Mouse (Mus musculus) lung, postnatal 4 days (tissue): ENCODE measurements at regions not wholly inside any gene's neighbourhood (a gene's known extent, or its start where the extent isn't known, plus 50 kb on each side); places are given as distances from the start of the nearest gene placed in this dataset.

Experiments used
- DNase-seq, 2 experiments: peaks; one replicate each; pipeline ENCODE4 v3.0.0; 2021

GRCm38 (mm10) chr16:27507212-27507611, 118.5 kb downstream of the Ccdc50 start:
- DNase-seq = no peak

- DNase-seq = peak in 1 of 2 experiments; percentile 19
These were observed 135.0 kb downstream of the Ccdc50 start for GRCm38 (mm10) chr16:27523527-27524121.

- no peak for DNase-seq
These were observed 138.0 kb downstream of the Ccdc50 start for GRCm38 (mm10) chr16:27526669-27527068.

- no peak for DNase-seq
These were observed 142.0 kb downstream of the Ccdc50 start for GRCm38 (mm10) chr16:27530634-27531033.
